Mouse (Mus musculus) ES-Bruce4 (cell line): ENCODE data around the gene Dclk1. TPM values are rescaled to one million over a fixed set of nuclear protein-coding genes. Genes with fewer than 3 reads are reported as not detected.

Experiments
- H3K27ac ChIP-seq: 2 replicates; pipeline ENCODE4 v1.5.1; 2012; ENCODE audit warnings: low read length, inconsistent platforms; ENCODE audit not compliant: insufficient read depth
- H3K27me3 ChIP-seq: 2 replicates; pipeline ENCODE4 v1.6.1; 2012; ENCODE audit warnings: mild to moderate bottlenecking, low read length, inconsistent platforms; ENCODE audit not compliant: control insufficient read depth, poor library complexity, insufficient read depth, severe bottlenecking
- H3K36me3 ChIP-seq: 2 replicates; pipeline ENCODE4 v1.6.1; 2012; ENCODE audit warnings: inconsistent platforms, mild to moderate bottlenecking, low read length, moderate library complexity; ENCODE audit not compliant: control insufficient read depth, poor library complexity, insufficient read depth, severe bottlenecking
- H3K4me1 ChIP-seq: one replicate; pipeline ENCODE4 v1.8.1; 2011; ENCODE audit warnings: low read length; ENCODE audit not compliant: control insufficient read depth, insufficient read depth
- H3K4me3 ChIP-seq: 2 replicates; pipeline ENCODE4 v1.5.1; 2011; ENCODE audit warnings: low read depth, mild to moderate bottlenecking, low read length
- H3K9ac ChIP-seq: 2 replicates; pipeline ENCODE4 v1.6.1; 2012; ENCODE audit warnings: low read depth, mild to moderate bottlenecking, inconsistent platforms; ENCODE audit not compliant: poor library complexity, severe bottlenecking
- H3K9me3 ChIP-seq: replicated peaks from 2 replicates; pipeline ENCODE4 v1.6.1; 2012; ENCODE audit warnings: mild to moderate bottlenecking, low read length, inconsistent platforms; ENCODE audit not compliant: control insufficient read depth, poor library complexity, insufficient read depth, severe bottlenecking
- CTCF ChIP-seq: IDR thresholded peaks from one replicate; pipeline ENCODE4 v1.8.1; 2011; ENCODE audit warnings: low read depth, low read length
- EP300 ChIP-seq: IDR thresholded peaks from 2 replicates; pipeline ENCODE4 v1.6.1; 2011; ENCODE audit warnings: low read depth, low read length; ENCODE audit not compliant: insufficient read depth
- POLR2A ChIP-seq: IDR thresholded peaks from one replicate; pipeline ENCODE4 v1.8.1; 2011; ENCODE audit warnings: low read length; ENCODE audit not compliant: insufficient read depth
- polyA plus RNA-seq: library from polyadenylated mRNA; stranded (reverse); fragments of >200 nt; gene quantifications from 2 replicates; pipeline ENCODE4 v1.2.4, GENCODE M21; 2011; ENCODE audit warnings: low read depth; ENCODE audit not compliant: missing spikeins, insufficient read depth, insufficient read length

Dclk1 gene
- polyA plus RNA-seq, 1 experiment: 1.3 TPM

GRCm38 (mm10) chr3:55451877-55452276 is 209.7 kb downstream of the Dclk1 start:
- Histone ChIP-seq H3K27ac (no peak overlapping the region), H3K9me3 (0 out of 2 replicates have a peak, but pooled peaks cover 2% of the 10 kb centered on the region), H3K4me1 (no peaks in the 10 kb centered on the region), H3K36me3 (no peaks in the 10 kb centered on the region), H3K9ac (no peak overlapping the region), H3K27me3 (no peaks in the 10 kb centered on the region), H3K4me3 (no peak overlapping the region)
- TF ChIP-seq CTCF (no peak), EP300 (no peak), POLR2A (no peak)

- Histone ChIP-seq H3K36me3 (no peaks in the 10 kb centered on the region), H3K9ac (no peak overlapping the region), H3K4me3 (no peak overlapping the region), H3K4me1 (no peaks in the 10 kb centered on the region), H3K27ac (no peak overlapping the region), H3K27me3 (no peaks in the 10 kb centered on the region), H3K9me3 (0 out of 2 replicates have a peak, but pooled peaks cover 2% of the 10 kb centered on the region)
- TF ChIP-seq CTCF (no peak), POLR2A (no peak), EP300 (no peak)
These were observed 210.3 kb downstream of the Dclk1 start for GRCm38 (mm10) chr3:55452464-55452863.

GRCm38 (mm10) chr3:55461092-55461491 is 218.9 kb downstream of the Dclk1 start:
- H3K4me3 ChIP-seq: no peak overlapping the region

GRCm38 (mm10) chr3:55461685-55462655 is 219.8 kb downstream of the Dclk1 start:
- TF ChIP-seq CTCF: no peak
- H3K36me3 ChIP-seq: no peaks in the 10 kb centered on the region
- H3K9ac ChIP-seq: no peak overlapping the region
- H3K27ac ChIP-seq: no peak overlapping the region
- H3K27me3 ChIP-seq: no peaks in the 10 kb centered on the region
- no peaks in the 10 kb centered on the region for H3K4me1 ChIP-seq
- no peaks in the 10 kb centered on the region for H3K9me3 ChIP-seq
- no peak overlapping the region for H3K4me3 ChIP-seq

More at GRCm38 (mm10) chr3:55461092-55461491, 218.9 kb downstream of the Dclk1 start:
- Histone ChIP-seq H3K4me1 (no peaks in the 10 kb centered on the region), H3K9ac (no peak overlapping the region), H3K9me3 (no peaks in the 10 kb centered on the region), H3K36me3 (no peaks in the 10 kb centered on the region), H3K27ac (no peak overlapping the region), H3K27me3 (no peaks in the 10 kb centered on the region)
- TF ChIP-seq POLR2A (no peak), CTCF (no peak), EP300 (no peak)

GRCm38 (mm10) chr3:55462904-55463668 is 220.9 kb downstream of the Dclk1 start:
- TF ChIP-seq EP300: no peak
- TF ChIP-seq POLR2A: no peak
- TF ChIP-seq CTCF: no peak

More at GRCm38 (mm10) chr3:55462904-55463668, 220.9 kb downstream of the Dclk1 start:
- H3K9me3 ChIP-seq: no peaks in the 10 kb centered on the region
- H3K27me3 ChIP-seq: no peaks in the 10 kb centered on the region
- no peak overlapping the region for H3K27ac ChIP-seq
- H3K4me3 ChIP-seq: no peak overlapping the region
- no peaks in the 10 kb centered on the region for H3K4me1 ChIP-seq
- H3K9ac ChIP-seq: no peak overlapping the region
- no peaks in the 10 kb centered on the region for H3K36me3 ChIP-seq
